Mouse (Mus musculus): ENCODE measurements around the gene Slc35f5. TPM values are rescaled to one million over a fixed set of nuclear protein-coding genes. Genes with fewer than 3 reads are reported as not detected.

The Slc35f5 gene
- total and polyA plus RNA-seq, 3 experiments: 5.8 to 7.0 TPM; not detected in 1

DNA sequence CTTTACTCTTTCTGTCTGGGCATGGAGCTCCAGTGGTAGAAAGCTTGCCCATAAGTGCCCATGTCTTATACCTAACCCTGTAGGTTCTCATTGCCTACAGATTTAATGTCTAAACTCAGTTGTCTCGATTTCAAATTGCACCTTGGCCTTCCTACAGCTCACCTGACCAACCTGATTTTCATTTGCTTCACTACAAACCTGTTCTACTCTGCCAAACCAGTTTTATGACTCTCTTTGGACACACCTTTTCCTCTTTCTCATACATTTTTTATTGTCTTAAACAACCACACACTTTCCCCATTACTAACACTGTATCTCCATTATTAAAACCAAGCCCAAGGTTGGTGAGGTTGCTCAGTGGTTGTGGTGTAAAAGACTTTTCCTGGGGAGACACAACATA, 10.5 kb upstream of the Slc35f5 start:
- no peak overlapping the region for H3K4me3 ChIP-seq (ENCODE audit: control insufficient read depth in 1 of 2, insufficient read depth in 1 of 2, low read depth in 2 of 2, low read length in 2 of 2)
- no peaks in the 10 kb centered on the region for H3K36me3 ChIP-seq (ENCODE audit: control insufficient read depth in 1 of 2, insufficient read depth in 2 of 2, low read length in 2 of 2)
- no peaks in the 10 kb centered on the region for H3K4me1 ChIP-seq (ENCODE audit: control insufficient read depth in 1 of 2, insufficient read depth in 2 of 2, low read length in 2 of 2)
- H3K27me3 ChIP-seq (ENCODE audit: control insufficient read depth in 1 of 2, insufficient read depth in 2 of 2, low read length in 2 of 2): peaks cover 2 to 3% of the 10 kb centered on the region in 2 experiments; a peak in 2 of 4 replicates
- no peaks in the 10 kb centered on the region for H3K79me2 ChIP-seq (ENCODE audit: control insufficient read depth, insufficient read depth, low read length, poor library complexity)
- no peak for DNase-seq (ENCODE audit: low read depth, low spot score)
- H3K9me3 ChIP-seq (replicated peaks; ENCODE audit: insufficient read depth, low read length): no peaks in the 10 kb centered on the region
- TF ChIP-seq ZC3H11A (IDR thresholded peaks at IDR 0.05; ENCODE audit: low read depth, low read length) (no peak), MYB (IDR thresholded peaks at IDR 0.05; ENCODE audit: low read depth, low read length) (no peak), CTCF (IDR thresholded peaks at IDR 0.05 in 2 of 3, conservative IDR thresholded peaks at IDR 0.05 in 1 of 3; ENCODE audit: control insufficient read depth in 1 of 3, insufficient read depth in 1 of 3, low read depth in 2 of 3, low read length in 3 of 3, poor library complexity in 1 of 3, severe bottlenecking in 1 of 3) (no peak), USF1 (IDR thresholded peaks at IDR 0.05; ENCODE audit: low read depth, low read length) (no peak), ZMIZ1 (IDR thresholded peaks at IDR 0.05; ENCODE audit: low read depth, low read length) (no peak), ZKSCAN1 (IDR thresholded peaks at IDR 0.05; ENCODE audit: low read depth, low read length) (no peak), POLR2AphosphoS5 (IDR thresholded peaks at IDR 0.05; ENCODE audit: borderline replicate concordance, low read depth, low read length) (no peak), MAFK (IDR thresholded peaks at IDR 0.05; ENCODE audit: borderline replicate concordance, low read depth, low read length) (no peak), SMC3 (IDR thresholded peaks at IDR 0.05; ENCODE audit: low read depth, low read length) (no peak), E2F4 (IDR thresholded peaks at IDR 0.05; ENCODE audit: borderline replicate concordance, low read depth, low read length) (no peak), TCF12 (IDR thresholded peaks at IDR 0.05; ENCODE audit: low read depth, low read length) (no peak), ETS1 (IDR thresholded peaks at IDR 0.05; ENCODE audit: low read depth, low read length) (no peak), MAZ (IDR thresholded peaks at IDR 0.05; ENCODE audit: low read depth, low read length) (no peak), POLR2A (IDR thresholded peaks at IDR 0.05; ENCODE audit: control insufficient read depth in 1 of 2, insufficient read depth in 1 of 2, low read depth in 1 of 2, low read length in 2 of 2, poor library complexity in 1 of 2) (no peak), RAD21 (IDR thresholded peaks at IDR 0.05; ENCODE audit: low read depth, low read length) (no peak), RCOR1 (IDR thresholded peaks at IDR 0.05; ENCODE audit: low read depth, low read length) (no peak), CHD2 (IDR thresholded peaks at IDR 0.05; ENCODE audit: low read length) (no peak), ELF1 (IDR thresholded peaks at IDR 0.05; ENCODE audit: low read depth, low read length) (no peak), JUND (IDR thresholded peaks at IDR 0.05; ENCODE audit: low read depth, low read length) (no peak), GABPA (IDR thresholded peaks at IDR 0.05; ENCODE audit: low read depth, low read length) (no peak)
- no peak overlapping the region for H3K9ac ChIP-seq (ENCODE audit: control insufficient read depth, low read depth, low read length, poor library complexity, severe bottlenecking)
- H3K27ac ChIP-seq (ENCODE audit: control insufficient read depth, low read depth, low read length): no peak overlapping the region

DNA sequence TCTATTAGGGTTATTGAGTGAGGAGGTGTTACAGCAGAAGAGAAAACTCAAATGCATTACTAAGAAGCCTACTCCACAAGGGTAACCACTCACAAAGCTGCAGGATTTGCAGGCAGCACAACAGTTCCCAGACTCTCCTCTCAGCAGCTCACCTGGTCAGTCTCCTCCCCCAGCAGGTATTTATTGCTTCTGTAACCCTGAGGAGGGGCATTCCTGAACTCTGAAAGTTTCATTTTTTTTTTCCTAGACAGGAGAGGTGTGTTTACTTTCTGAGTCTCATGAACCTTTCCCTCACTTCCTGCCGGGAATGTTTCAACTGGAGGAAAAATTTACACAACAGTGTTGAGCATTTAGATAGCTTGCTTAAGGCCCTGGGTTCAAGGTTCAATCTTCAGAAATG, 10.0 kb upstream of the Slc35f5 start:
- Histone ChIP-seq H3K4me3 (ENCODE audit: control insufficient read depth in 1 of 2, insufficient read depth in 1 of 2, low read depth in 2 of 2, low read length in 2 of 2) (no peak overlapping the region), H3K36me3 (ENCODE audit: control insufficient read depth in 1 of 2, insufficient read depth in 2 of 2, low read length in 2 of 2) (no peaks in the 10 kb centered on the region), H3K79me2 (ENCODE audit: control insufficient read depth, insufficient read depth, low read length, poor library complexity) (no peaks in the 10 kb centered on the region), H3K9ac (ENCODE audit: control insufficient read depth, low read depth, low read length, poor library complexity, severe bottlenecking) (no peak overlapping the region), H3K27me3 (ENCODE audit: control insufficient read depth in 1 of 2, insufficient read depth in 2 of 2, low read length in 2 of 2) (peaks cover 2 to 3% of the 10 kb centered on the region in 2 experiments; a peak in 2 of 4 replicates), H3K4me1 (ENCODE audit: control insufficient read depth in 1 of 2, insufficient read depth in 2 of 2, low read length in 2 of 2) (no peaks in the 10 kb centered on the region), H3K27ac (ENCODE audit: control insufficient read depth, low read depth, low read length) (no peak overlapping the region), H3K9me3 (replicated peaks; ENCODE audit: insufficient read depth, low read length) (no peaks in the 10 kb centered on the region)
- TF ChIP-seq MAZ (IDR thresholded peaks at IDR 0.05; ENCODE audit: low read depth, low read length): no peak
- no peak for TF ChIP-seq MAFK (IDR thresholded peaks at IDR 0.05; ENCODE audit: borderline replicate concordance, low read depth, low read length)
- no peak for TF ChIP-seq MAX (IDR thresholded peaks at IDR 0.05; ENCODE audit: low read length)
- TF ChIP-seq CHD2 (IDR thresholded peaks at IDR 0.05; ENCODE audit: low read length): no peak
- no peak for TF ChIP-seq MYC (IDR thresholded peaks at IDR 0.05; ENCODE audit: low read depth, low read length)
- TF ChIP-seq SIN3A (IDR thresholded peaks at IDR 0.05; ENCODE audit: low read length): no peak
- TF ChIP-seq MXI1 (IDR thresholded peaks at IDR 0.05; ENCODE audit: low read depth, low read length): no peak
- no peak for TF ChIP-seq TBP (IDR thresholded peaks at IDR 0.05; ENCODE audit: low read depth, low read length)
- TF ChIP-seq ZMIZ1 (IDR thresholded peaks at IDR 0.05; ENCODE audit: low read depth, low read length): no peak
- no peak for TF ChIP-seq BHLHE40 (IDR thresholded peaks at IDR 0.05; ENCODE audit: borderline replicate concordance, low read depth, low read length)
- TF ChIP-seq POLR2A (IDR thresholded peaks at IDR 0.05; ENCODE audit: control insufficient read depth in 1 of 2, insufficient read depth in 1 of 2, low read depth in 1 of 2, low read length in 2 of 2, poor library complexity in 1 of 2): no peak
- TF ChIP-seq RAD21 (IDR thresholded peaks at IDR 0.05; ENCODE audit: low read depth, low read length): no peak
- no peak for TF ChIP-seq NRF1 (IDR thresholded peaks at IDR 0.05; ENCODE audit: insufficient read depth, low read depth, low read length, poor library complexity, severe bottlenecking)
- TF ChIP-seq MYB (IDR thresholded peaks at IDR 0.05; ENCODE audit: low read depth, low read length): no peak
- no peak for TF ChIP-seq CTCF (IDR thresholded peaks at IDR 0.05 in 2 of 3, conservative IDR thresholded peaks at IDR 0.05 in 1 of 3; ENCODE audit: control insufficient read depth in 1 of 3, insufficient read depth in 1 of 3, low read depth in 2 of 3, low read length in 3 of 3, poor library complexity in 1 of 3, severe bottlenecking in 1 of 3)
- TF ChIP-seq CHD1 (IDR thresholded peaks at IDR 0.05; ENCODE audit: low read depth, low read length): no peak
- no peak for TF ChIP-seq GATA1 (IDR thresholded peaks at IDR 0.05; ENCODE audit: low read depth, low read length)
- no peak for TF ChIP-seq GABPA (IDR thresholded peaks at IDR 0.05; ENCODE audit: low read depth, low read length)
- no peak for DNase-seq (ENCODE audit: low read depth, low spot score)
